Mouse (Mus musculus): ENCODE measurements around the gene Trp53tg5. TPM values are rescaled to one million over a fixed set of nuclear protein-coding genes. Genes with fewer than 3 reads are reported as not detected.

Gene Trp53tg5
- total and polyA plus RNA-seq, 3 experiments, result not detected

DNA sequence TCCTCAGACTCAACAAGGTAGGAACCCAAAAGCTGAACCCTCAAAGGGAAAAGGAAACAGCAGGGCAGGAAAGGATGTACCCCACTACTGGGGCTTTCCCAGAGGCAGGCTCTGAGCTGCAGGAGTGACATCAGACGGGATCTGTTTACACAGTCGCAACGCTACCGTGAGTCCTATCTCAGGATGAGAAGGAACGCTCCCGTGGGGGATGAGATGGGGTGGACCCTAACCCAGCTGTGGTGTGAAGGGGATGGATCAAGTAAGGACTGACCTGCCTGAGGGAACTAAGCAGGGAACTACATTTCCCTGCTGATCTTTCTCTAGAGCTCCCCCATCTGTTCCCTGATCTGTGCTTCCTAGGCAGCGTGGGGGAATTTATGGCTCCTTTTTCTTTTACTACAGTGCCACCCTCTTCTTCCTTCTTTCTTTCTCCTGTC is 16.6 kb downstream of the Trp53tg5 start, which contains the start of gene Sys1 (continued):
- no peak for TF ChIP-seq PAX5 (IDR thresholded peaks at IDR 0.05; ENCODE audit: low read length)
- peak; percentile 73; the same call in 1 of the 2 replicates for TF ChIP-seq TCF12 (IDR thresholded peaks at IDR 0.05; ENCODE audit: low read depth, low read length)
- TF ChIP-seq NELFE (IDR thresholded peaks at IDR 0.05; ENCODE audit: low read depth, low read length), result peak; percentile 52
- no peak for TF ChIP-seq JUN (IDR thresholded peaks at IDR 0.05; ENCODE audit: insufficient read depth, low read depth, low read length)
- peak in 1 of 2 experiments; percentile 45; a peak in 2 of 4 replicates for TF ChIP-seq CTCF (conservative IDR thresholded peaks at IDR 0.05 in 1 of 2, IDR thresholded peaks at IDR 0.05 in 1 of 2; ENCODE audit: low read depth in 2 of 2, low read length in 2 of 2)
- TF ChIP-seq USF2 (conservative IDR thresholded peaks at IDR 0.05; ENCODE audit: low read depth, low read length), result no peak
- TF ChIP-seq RAD21 (IDR thresholded peaks at IDR 0.05; ENCODE audit: low read depth, low read length), result peak; percentile 10
- TF ChIP-seq HCFC1 (IDR thresholded peaks at IDR 0.05; ENCODE audit: low read depth, low read length), result peak; percentile 86
- peak; percentile 30 for TF ChIP-seq SMC3 (IDR thresholded peaks at IDR 0.05; ENCODE audit: low read depth, low read length)
- peak; percentile 86 for TF ChIP-seq SIN3A (IDR thresholded peaks at IDR 0.05; ENCODE audit: low read length)
- TF ChIP-seq USF1 (IDR thresholded peaks at IDR 0.05; ENCODE audit: low read depth, low read length), result no peak
- no peak for TF ChIP-seq NRF1 (IDR thresholded peaks at IDR 0.05; ENCODE audit: low read depth, low read length)

DNA sequence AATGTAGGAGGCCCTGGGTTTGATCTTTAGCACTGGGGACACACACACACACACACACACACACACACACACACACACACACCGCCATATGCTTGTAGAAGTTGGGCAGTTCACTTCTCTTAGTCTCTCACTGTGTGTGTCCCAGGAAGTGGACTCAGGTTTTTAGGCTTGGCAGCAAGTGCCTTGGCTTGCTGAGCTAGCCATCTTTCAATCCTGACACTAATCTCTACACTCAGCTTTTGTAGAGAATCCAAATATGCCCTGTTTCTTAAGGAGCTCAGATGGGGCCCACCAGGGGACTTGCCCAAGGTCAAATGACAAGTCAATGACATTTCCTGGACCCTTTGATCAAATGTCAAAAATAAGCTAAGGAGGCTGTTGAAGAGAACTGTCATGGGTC is 17.1 kb downstream of the Trp53tg5 start:
- peak overlapping the region; percentile 34; the same call in 1 of the 2 replicates for H3K4me2 ChIP-seq (ENCODE audit: insufficient read depth, low read depth, poor library complexity, severe bottlenecking)
- peaks cover 3% of the 10 kb centered on the region; the same call in 1 of the 2 replicates for H3K79me2 ChIP-seq (replicated peaks; ENCODE audit: control insufficient read depth, extremely low read depth, insufficient read depth, poor library complexity, severe bottlenecking)
- in situ Hi-C loops (cut with MboI; ENCODE audit: low pct_ligation_motif_present, low pct_unique_long_range_greater_than_20kb, low sequenced_read_pairs) (loop anchor here (5.0 kb wide), 1 partner anchor 34 kb away; no protein-coding TSS in a partner anchor), dilution Hi-C loops (cut with MboI; ENCODE audit: extremely low pct_ligation_motif_present, extremely low pct_unique_long_range_greater_than_20kb, low sequenced_read_pairs) (no loop called here)
- peak overlapping the region; percentile 66 to 84 (median 69) for H3K4me3 ChIP-seq (replicated peaks in 1 of 3; ENCODE audit: low read depth in 2 of 3, low read length in 2 of 3, poor library complexity in 1 of 3)
- TF ChIP-seq RAD21 (IDR thresholded peaks at IDR 0.05; ENCODE audit: low read depth, low read length), result no peak
- no peak for TF ChIP-seq SMC3 (IDR thresholded peaks at IDR 0.05; ENCODE audit: low read depth, low read length)
- no peak for TF ChIP-seq E2F4 (IDR thresholded peaks at IDR 0.05; ENCODE audit: insufficient replicate concordance, low read depth, low read length)
- no peak for TF ChIP-seq TCF12 (IDR thresholded peaks at IDR 0.05; ENCODE audit: low read depth, low read length)
- TF ChIP-seq RCOR1 (conservative IDR thresholded peaks at IDR 0.05; ENCODE audit: low read depth, low read length), result no peak
- no peak for TF ChIP-seq MEF2A (IDR thresholded peaks at IDR 0.05; ENCODE audit: borderline replicate concordance, low read depth, low read length)
- TF ChIP-seq KAT2A (IDR thresholded peaks at IDR 0.05; ENCODE audit: insufficient replicate concordance, low read length), result no peak
- no peak for TF ChIP-seq ZKSCAN1 (IDR thresholded peaks at IDR 0.05; ENCODE audit: borderline replicate concordance, low read depth, low read length)
- TF ChIP-seq POLR2A (IDR thresholded peaks at IDR 0.05; ENCODE audit: low read depth, low read length), result no peak
- no peak for TF ChIP-seq IRF4 (IDR thresholded peaks at IDR 0.05; ENCODE audit: low read depth, low read length)
- no peak for TF ChIP-seq SIN3A (IDR thresholded peaks at IDR 0.05; ENCODE audit: low read length)
- no peak for TF ChIP-seq MAZ (IDR thresholded peaks at IDR 0.05; ENCODE audit: low read depth, low read length)
- TF ChIP-seq UBTF (IDR thresholded peaks at IDR 0.05; ENCODE audit: low read depth, low read length), result no peak
- no peak for TF ChIP-seq PAX5 (IDR thresholded peaks at IDR 0.05; ENCODE audit: low read length)
- no peak for TF ChIP-seq JUN (IDR thresholded peaks at IDR 0.05; ENCODE audit: insufficient read depth, low read depth, low read length)
- TF ChIP-seq HCFC1 (IDR thresholded peaks at IDR 0.05; ENCODE audit: low read depth, low read length), result no peak
- TF ChIP-seq EP300 (IDR thresholded peaks at IDR 0.05; ENCODE audit: low read length), result no peak
- no peak for TF ChIP-seq ETS1 (conservative IDR thresholded peaks at IDR 0.05; ENCODE audit: low read depth, low read length)
- TF ChIP-seq MAX (IDR thresholded peaks at IDR 0.05; ENCODE audit: low read length), result no peak
- TF ChIP-seq CTCF (conservative IDR thresholded peaks at IDR 0.05 in 1 of 2, IDR thresholded peaks at IDR 0.05 in 1 of 2; ENCODE audit: low read depth in 2 of 2, low read length in 2 of 2), result no peak
- H3K4me1 ChIP-seq (ENCODE audit: control insufficient read depth in 1 of 2, insufficient read depth in 2 of 2), result peaks cover 7 to 21% of the 10 kb centered on the region in 2 experiments
- H3K27ac ChIP-seq (ENCODE audit: insufficient read depth, low read depth), result no peak overlapping the region; the same call in 1 of the 2 replicates
- peaks cover 2% of the 10 kb centered on the region for H3K9me3 ChIP-seq (replicated peaks; ENCODE audit: low read length)
- peaks cover 3 to 5% of the 10 kb centered on the region in 2 experiments for H3K36me3 ChIP-seq (replicated peaks in 1 of 2; ENCODE audit: control insufficient read depth in 1 of 2, insufficient read depth in 1 of 2, low read length in 1 of 2)
- DNase-seq (ENCODE audit: extremely low read depth), result no peak
- peak overlapping the region; percentile 36; the same call in 1 of the 2 replicates for H3K9ac ChIP-seq (ENCODE audit: insufficient read depth, low read depth)
- peaks cover 17% of the 10 kb centered on the region for H3K27me3 ChIP-seq (replicated peaks)

All from CH12.LX (cell line).